Mouse (Mus musculus): ENCODE data around the gene Cks1b. TPM values are rescaled to one million over a fixed set of nuclear protein-coding genes. Genes with fewer than 3 reads are reported as not detected.

Cks1b gene
- polyA plus RNA-seq, 1 experiment from 2014 or later = 229 TPM

DNA sequence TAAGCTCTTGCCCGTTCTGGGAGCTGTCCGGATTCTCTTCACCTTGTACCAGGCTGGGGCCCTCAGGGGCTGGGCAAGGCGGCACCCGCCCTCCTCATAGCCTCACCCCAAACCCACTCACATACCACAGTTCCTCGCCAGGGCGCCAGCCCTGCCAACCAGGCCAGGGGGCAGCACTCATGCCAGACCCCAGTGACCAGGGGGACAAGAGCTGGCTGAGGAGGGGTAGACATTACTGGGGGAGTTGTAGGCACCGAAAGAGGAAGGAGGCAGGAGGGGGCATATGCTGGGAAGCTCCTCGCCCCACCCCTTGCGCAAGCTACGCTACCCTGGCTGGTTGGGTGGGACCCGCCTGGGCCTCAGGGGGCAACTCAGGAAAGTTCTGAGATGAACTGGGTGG lies 30.6 kb downstream of the Cks1b start:
- WGBS (ENCODE audit: insufficient replicate concordance) = 61% methylated on average over 11 of the region's 11 CpGs
- peak overlapping the region; percentile 41 for H3K4me2 ChIP-seq
- H3K36me3 ChIP-seq (replicated peaks) = no peaks in the 10 kb centered on the region
- peak overlapping the region; percentile 68 for H3K27ac ChIP-seq (replicated peaks)
- no peak overlapping the region for H3K9ac ChIP-seq
- peak overlapping the region; percentile 37 for H3K4me3 ChIP-seq (replicated peaks)
- ATAC-seq (ENCODE audit: insufficient read depth) = no peak
- H3K4me1 ChIP-seq (replicated peaks) = peaks cover 66% of the 10 kb centered on the region
- no peaks in the 10 kb centered on the region for H3K9me3 ChIP-seq (replicated peaks)
- peaks cover 22% of the 10 kb centered on the region for H3K27me3 ChIP-seq

DNA sequence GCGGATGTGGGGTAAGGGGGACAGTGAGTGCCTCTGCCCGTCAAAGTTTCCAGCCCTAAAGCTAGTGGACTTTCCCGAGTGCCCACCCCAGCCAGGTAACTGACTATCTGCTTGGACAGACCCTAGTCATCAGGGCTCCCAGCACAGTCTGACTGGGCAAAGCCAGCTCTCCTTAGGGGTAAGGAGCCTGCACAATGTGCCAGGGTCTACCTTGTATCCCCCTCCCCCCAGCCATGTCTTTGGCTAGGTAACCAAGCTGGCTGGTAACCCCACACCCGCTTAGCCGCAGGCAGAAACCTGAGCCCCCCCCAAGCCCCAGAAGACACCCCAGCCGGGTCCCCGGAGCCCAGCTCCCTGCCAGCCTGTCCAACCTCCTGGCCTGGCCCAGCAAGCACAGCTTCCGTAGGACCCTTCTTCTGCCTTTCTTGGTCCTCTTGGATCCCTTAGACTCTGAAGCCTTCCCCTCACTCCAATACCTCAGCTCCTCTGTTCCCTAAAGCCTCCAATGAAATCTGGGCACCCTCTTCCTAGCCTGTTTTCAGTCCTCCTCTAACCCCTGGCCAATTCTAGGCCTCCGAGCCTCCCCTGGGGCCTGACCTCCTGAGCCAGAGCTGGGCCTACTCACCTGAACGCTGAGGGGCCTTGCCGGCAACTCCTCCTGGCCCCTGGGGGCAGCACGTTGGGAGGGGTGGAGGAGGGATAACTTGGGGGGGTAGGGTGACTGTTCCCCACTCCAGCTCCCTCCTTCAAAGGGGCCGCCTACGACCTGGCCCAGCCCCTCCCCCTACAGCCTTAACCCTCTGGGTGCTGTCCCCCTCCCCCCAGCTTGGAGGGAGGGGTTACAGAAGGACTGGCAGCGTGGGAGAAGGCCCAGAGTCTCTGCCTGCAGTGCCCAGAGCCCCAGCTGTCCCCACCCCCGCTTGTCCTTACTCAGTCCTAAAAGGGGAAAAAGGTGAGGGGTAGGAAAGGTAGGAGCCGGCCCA lies 31.5 kb downstream of the Cks1b start:
- H3K9me3 ChIP-seq (replicated peaks) = no peaks in the 10 kb centered on the region
- WGBS (ENCODE audit: insufficient replicate concordance) = 59% methylated on average over 17 of the region's 17 CpGs
- no peak for ATAC-seq (ENCODE audit: insufficient read depth)
- no peaks in the 10 kb centered on the region for H3K36me3 ChIP-seq (replicated peaks)
- 0 out of 2 replicates have a peak overlapping the region, but pooled peaks have one; percentile 1 for H3K9ac ChIP-seq
- H3K27me3 ChIP-seq = peaks cover 13% of the 10 kb centered on the region
- peak overlapping the region; percentile 35; the same call in 1 of the 2 replicates for H3K4me2 ChIP-seq
- peaks cover 57% of the 10 kb centered on the region for H3K4me1 ChIP-seq (replicated peaks)
- H3K4me3 ChIP-seq (replicated peaks) = peak overlapping the region; percentile 37
- peak overlapping the region; percentile 68 for H3K27ac ChIP-seq (replicated peaks)

DNA sequence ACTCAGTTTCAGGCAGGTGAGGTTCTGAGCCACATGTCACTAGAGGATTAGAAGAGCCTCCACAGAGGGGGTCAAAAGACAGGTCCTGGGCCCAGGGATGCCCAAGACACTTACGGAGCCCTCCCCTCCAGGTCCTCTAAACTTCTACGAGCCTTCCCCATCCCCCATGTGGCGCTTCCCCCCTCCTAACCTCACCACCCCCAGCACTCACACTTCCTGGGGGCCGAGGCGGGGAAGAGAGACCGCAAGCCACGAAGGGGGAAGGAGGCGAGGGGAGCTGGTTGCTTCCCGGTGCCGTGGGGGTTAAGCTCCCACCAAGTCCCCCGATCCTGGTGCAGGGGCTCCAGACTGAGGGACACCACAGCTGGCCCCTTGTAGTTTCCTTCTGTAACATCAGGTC lies 32.7 kb downstream of the Cks1b start:
- peaks cover 44% of the 10 kb centered on the region for H3K4me1 ChIP-seq (replicated peaks)
- 0 out of 2 replicates have a peak overlapping the region, but pooled peaks have one; percentile 19 for H3K27ac ChIP-seq (replicated peaks)
- H3K9me3 ChIP-seq (replicated peaks) = no peaks in the 10 kb centered on the region
- H3K36me3 ChIP-seq (replicated peaks) = peaks cover 6% of the 10 kb centered on the region; the same call in 1 of the 2 replicates
- H3K27me3 ChIP-seq = peaks cover under 1% of the 10 kb centered on the region; the same call in 1 of the 2 replicates
- H3K4me3 ChIP-seq (replicated peaks) = peak overlapping the region; percentile 37
- no peak overlapping the region for H3K9ac ChIP-seq
- no peak for ATAC-seq (ENCODE audit: insufficient read depth)
- H3K4me2 ChIP-seq = peak overlapping the region; percentile 35
- WGBS (ENCODE audit: insufficient replicate concordance) = 14% methylated on average over 11 of the region's 11 CpGs

DNA sequence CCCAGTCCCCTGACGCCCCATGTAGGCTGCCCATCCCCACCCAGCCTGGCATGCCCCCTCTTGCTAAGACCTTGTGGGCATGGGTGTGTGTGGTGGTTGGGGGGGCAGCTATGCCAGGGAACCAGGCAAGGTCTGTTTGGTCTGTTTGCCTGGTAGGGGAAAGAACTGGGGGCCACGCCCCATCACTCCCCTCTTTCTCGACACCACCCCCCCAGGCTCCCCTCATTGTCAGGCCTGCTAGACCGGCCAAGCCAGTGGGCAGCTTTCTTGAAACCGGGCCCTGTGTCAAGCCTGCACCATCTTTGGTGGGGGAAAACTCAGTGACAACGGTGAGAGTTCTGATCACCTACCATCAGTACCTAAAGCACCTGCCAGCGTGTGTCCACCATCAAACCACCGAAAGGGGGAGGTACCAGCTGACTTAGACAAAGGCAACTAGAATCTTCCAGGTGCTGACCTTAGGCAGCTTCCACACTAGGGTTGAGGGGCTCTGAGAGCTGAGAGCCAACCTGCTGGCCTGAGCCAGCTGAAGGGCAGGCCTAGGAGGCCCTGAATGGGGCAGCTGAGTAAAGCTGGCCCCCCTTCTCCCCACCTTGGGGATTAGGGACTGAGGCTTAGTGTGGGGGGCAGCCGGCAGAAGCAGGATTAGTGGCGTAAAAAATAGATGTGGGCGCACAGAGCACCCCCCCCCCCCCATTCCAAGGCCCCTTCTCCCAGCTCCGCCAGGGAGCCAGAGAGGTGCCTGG lies 33.7 kb downstream of the Cks1b start:
- 63% methylated on average over 12 of the region's 12 CpGs for WGBS (ENCODE audit: insufficient replicate concordance)
- 0 out of 2 replicates have a peak overlapping the region, but pooled peaks have one; percentile 37 for H3K4me3 ChIP-seq (replicated peaks)
- H3K9ac ChIP-seq = no peak overlapping the region
- no peaks in the 10 kb centered on the region for H3K27me3 ChIP-seq
- H3K4me1 ChIP-seq (replicated peaks) = peaks cover 36% of the 10 kb centered on the region
- no peaks in the 10 kb centered on the region for H3K9me3 ChIP-seq (replicated peaks)
- peaks cover 15% of the 10 kb centered on the region for H3K36me3 ChIP-seq (replicated peaks)
- ATAC-seq (ENCODE audit: insufficient read depth) = no peak
- H3K27ac ChIP-seq (replicated peaks) = no peak overlapping the region
- H3K4me2 ChIP-seq = peak overlapping the region; percentile 35

DNA sequence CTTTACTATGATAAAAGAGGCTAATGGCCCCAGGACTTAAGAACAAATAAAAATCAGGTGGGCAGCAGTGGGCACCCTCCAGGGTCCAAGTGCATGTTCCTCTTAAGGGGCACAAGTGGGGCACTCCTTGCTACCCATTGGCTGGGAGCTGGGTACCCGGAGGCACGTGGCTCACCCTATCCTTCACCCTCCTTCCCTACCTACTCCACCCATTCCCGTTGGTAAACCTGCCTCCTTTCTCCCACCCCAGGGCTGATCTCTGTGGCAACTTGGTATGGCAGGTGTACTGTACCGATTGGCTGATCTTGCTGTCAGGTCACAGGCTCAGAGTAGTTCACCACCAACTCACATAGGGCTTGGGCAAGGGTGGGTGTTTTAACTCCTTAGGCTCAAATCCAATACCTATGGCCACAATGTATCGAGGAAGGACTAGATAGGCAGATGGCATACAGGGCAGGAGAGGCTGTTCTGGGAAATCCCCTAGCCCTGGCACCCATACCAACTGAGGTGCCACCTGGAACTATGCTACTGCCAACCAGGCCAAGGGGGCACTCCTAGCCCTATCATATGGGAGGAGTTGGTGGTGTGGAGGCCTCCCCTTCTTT lies 34.4 kb downstream of the Cks1b start:
- no peak overlapping the region for H3K9ac ChIP-seq
- H3K4me1 ChIP-seq (replicated peaks) = peaks cover 31% of the 10 kb centered on the region
- no peak overlapping the region for H3K4me3 ChIP-seq (replicated peaks)
- WGBS (ENCODE audit: insufficient replicate concordance) = 58% methylated on average over 5 of the region's 5 CpGs
- H3K27me3 ChIP-seq = no peaks in the 10 kb centered on the region
- H3K9me3 ChIP-seq (replicated peaks) = no peaks in the 10 kb centered on the region
- ATAC-seq (ENCODE audit: insufficient read depth) = no peak
- H3K36me3 ChIP-seq (replicated peaks) = peaks cover 17% of the 10 kb centered on the region
- H3K4me2 ChIP-seq = no peak overlapping the region
- H3K27ac ChIP-seq (replicated peaks) = no peak overlapping the region

DNA sequence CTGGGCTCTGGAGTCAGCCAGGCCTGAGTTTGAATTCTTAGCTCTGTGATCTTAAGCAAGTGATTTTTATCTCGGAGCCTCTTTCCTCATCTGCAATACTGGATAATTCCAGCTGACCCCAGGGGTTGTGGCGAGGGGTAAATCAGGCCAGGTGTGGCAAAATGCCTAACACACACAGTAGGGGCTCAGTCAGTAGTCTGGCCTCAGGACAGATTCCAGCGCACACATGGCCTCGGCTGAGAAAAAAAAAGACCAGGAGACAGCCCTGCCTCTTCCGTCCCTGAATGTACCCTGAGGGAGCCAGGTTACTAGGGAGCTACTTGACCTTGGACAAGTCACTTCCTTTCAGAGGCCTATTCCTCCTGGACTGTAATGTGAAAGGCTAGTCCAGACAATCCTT lies 35.2 kb downstream of the Cks1b start:
- Histone ChIP-seq H3K9me3 (replicated peaks) (no peaks in the 10 kb centered on the region), H3K4me1 (replicated peaks) (peaks cover 31% of the 10 kb centered on the region), H3K4me3 (replicated peaks) (no peak overlapping the region), H3K36me3 (replicated peaks) (peaks cover 17% of the 10 kb centered on the region), H3K9ac (no peak overlapping the region), H3K27me3 (no peaks in the 10 kb centered on the region), H3K27ac (replicated peaks) (no peak overlapping the region), H3K4me2 (no peak overlapping the region)
- ATAC-seq (ENCODE audit: insufficient read depth) = no peak
- 59% methylated on average over 5 of the region's 5 CpGs for WGBS (ENCODE audit: insufficient replicate concordance)

DNA sequence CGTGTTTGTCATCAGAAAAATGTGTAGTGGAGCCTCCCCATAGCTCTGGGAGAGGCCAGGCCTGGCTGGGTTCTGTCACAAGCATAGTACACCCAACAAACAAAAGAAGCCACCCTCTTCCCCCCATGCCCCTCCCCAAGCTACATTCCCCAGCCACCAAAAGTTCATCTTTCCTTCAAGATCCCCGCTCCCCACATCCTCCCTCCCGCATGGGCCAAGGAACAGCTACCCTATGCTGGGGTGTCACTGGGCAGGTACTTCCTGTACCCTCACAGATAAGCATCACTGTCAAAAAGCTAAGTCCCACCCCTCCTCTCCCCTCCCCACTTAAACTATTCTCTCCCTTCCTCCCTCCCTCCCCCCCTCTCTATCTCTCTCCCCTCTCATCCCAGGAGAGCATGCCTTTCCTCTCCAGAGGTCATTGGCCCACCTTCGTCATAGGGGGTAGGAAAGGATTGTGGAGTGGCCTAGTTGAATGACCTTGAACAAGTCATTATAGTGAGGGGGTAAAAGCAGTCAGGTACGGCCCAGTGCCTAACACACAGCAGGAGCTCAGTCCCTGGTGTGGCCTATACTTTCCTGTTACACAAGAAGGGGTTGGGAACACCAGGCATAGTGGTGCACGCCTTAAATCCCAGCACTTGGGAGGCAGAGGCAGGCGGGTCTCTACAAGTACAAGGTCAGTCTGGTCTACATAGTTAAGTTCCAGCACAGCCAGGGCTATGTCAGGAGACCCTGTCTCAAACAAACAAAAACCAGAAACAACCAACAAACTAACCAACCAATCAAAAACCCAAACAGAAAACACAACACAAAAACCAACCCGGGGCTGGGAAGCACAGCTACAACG lies 35.9 kb downstream of the Cks1b start:
- ATAC-seq (ENCODE audit: insufficient read depth) = no peak
- Histone ChIP-seq H3K36me3 (replicated peaks) (peaks cover 17% of the 10 kb centered on the region), H3K4me2 (no peak overlapping the region), H3K9ac (no peak overlapping the region), H3K27ac (replicated peaks) (no peak overlapping the region), H3K27me3 (no peaks in the 10 kb centered on the region), H3K4me3 (replicated peaks) (no peak overlapping the region), H3K9me3 (replicated peaks) (no peaks in the 10 kb centered on the region), H3K4me1 (replicated peaks) (peaks cover 28% of the 10 kb centered on the region)
- 69% methylated on average over 9 of the region's 9 CpGs for WGBS (ENCODE audit: insufficient replicate concordance)

DNA sequence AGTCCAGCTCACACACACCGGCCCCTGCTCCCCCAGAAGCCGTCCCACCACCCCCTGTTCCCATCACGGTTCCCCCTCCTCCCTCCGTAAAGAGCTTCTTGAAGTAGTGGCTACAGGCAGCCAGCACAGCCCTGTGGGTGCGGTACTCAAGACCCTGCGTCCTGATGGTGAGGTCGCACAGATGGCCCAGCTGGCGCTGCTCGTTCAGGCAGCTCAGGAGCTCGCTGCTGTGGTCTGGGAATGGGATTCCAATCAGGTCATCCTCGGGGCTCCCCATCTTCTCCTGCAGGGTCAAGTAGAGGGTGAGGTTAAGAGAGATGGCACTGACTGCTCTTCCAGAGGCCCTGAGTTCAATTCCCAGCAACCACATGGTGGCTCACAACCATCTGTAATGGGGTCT lies 37.0 kb downstream of the Cks1b start:
- Histone ChIP-seq H3K4me2 (no peak overlapping the region), H3K36me3 (replicated peaks) (peaks cover 21% of the 10 kb centered on the region), H3K4me1 (replicated peaks) (peaks cover 21% of the 10 kb centered on the region), H3K27me3 (no peaks in the 10 kb centered on the region), H3K4me3 (replicated peaks) (no peak overlapping the region), H3K27ac (replicated peaks) (no peak overlapping the region), H3K9me3 (replicated peaks) (no peaks in the 10 kb centered on the region), H3K9ac (no peak overlapping the region)
- no peak for ATAC-seq (ENCODE audit: insufficient read depth)
- WGBS (ENCODE audit: insufficient replicate concordance) = 83% methylated on average over 11 of the region's 11 CpGs

DNA sequence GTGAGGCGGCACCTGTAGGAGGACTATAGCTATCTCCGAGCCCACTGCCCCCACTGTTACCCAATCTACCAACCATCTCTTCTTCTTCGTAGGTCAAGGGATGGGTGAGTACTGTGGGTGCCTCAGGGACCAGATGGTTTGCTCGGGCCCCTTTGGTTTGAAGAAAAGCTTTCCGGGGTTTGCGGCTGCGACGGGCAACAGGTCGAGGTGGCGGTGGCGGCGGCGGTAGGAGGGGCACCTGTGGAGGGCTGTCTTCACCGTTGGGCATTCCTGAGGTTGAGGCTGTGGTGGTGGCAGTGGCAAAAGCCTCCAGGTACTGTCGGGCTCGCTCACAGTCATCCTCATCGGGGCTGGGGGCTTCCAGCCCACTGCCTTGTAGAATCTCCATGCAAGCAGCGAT lies 37.5 kb downstream of the Cks1b start:
- Histone ChIP-seq H3K4me1 (replicated peaks) (peaks cover 21% of the 10 kb centered on the region), H3K27me3 (no peaks in the 10 kb centered on the region), H3K9me3 (replicated peaks) (no peaks in the 10 kb centered on the region), H3K36me3 (replicated peaks) (peaks cover 21% of the 10 kb centered on the region), H3K4me3 (replicated peaks) (no peak overlapping the region), H3K4me2 (no peak overlapping the region), H3K9ac (no peak overlapping the region), H3K27ac (replicated peaks) (no peak overlapping the region)
- WGBS (ENCODE audit: insufficient replicate concordance) = 85% methylated on average over 18 of the region's 18 CpGs
- no peak for ATAC-seq (ENCODE audit: insufficient read depth)

DNA sequence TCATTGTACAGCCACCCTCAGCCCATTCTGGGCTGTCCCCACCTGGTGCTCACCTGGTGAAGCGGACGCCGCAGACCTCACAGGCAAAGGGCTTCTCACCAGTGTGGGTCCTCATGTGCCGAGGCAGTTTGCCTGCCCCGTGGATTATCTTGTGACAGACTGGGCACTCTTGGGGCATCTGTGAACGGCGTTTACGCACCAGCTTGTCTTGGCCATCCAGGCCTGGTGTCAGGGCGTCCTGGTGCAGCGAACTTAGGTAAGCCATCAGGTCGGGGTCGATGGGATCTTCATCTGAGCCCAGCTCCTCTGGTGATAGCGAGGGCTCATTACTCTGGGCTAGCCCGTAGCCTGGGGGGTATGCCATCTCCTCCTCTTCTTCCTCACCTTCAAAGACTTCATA lies 37.9 kb downstream of the Cks1b start:
- Histone ChIP-seq H3K27me3 (no peaks in the 10 kb centered on the region), H3K9ac (no peak overlapping the region), H3K4me1 (replicated peaks) (peaks cover 21% of the 10 kb centered on the region), H3K27ac (replicated peaks) (no peak overlapping the region), H3K4me2 (no peak overlapping the region), H3K9me3 (replicated peaks) (no peaks in the 10 kb centered on the region), H3K4me3 (replicated peaks) (no peak overlapping the region), H3K36me3 (replicated peaks) (peaks cover 21% of the 10 kb centered on the region)
- 82% methylated on average over 14 of the region's 14 CpGs for WGBS (ENCODE audit: insufficient replicate concordance)
- ATAC-seq (ENCODE audit: insufficient read depth) = no peak
